Mouse (Mus musculus): Measurements from ENCODE around the gene Tln2.

Gene Tln2

GRCm38 (mm10) chr9:67559603-67560002, at the start of gene Tln2:
Gene Tln2, minus strand, starts transcription at chr9:67559703.
- no peak for DNase-seq

- DNase-seq: no peak
These were observed 49.7 kb upstream of the Tln2 start for GRCm38 (mm10) chr9:67609226-67609625.

- DNase-seq: no peak
These were observed 48.4 kb upstream of the Tln2 start for GRCm38 (mm10) chr9:67607786-67608366.

- no peak for DNase-seq
These were observed 47.8 kb upstream of the Tln2 start for GRCm38 (mm10) chr9:67607268-67607667.

GRCm38 (mm10) chr9:67605867-67606435, 46.4 kb upstream of the Tln2 start:
- DNase-seq: peak; percentile 76

- DNase-seq: no peak
These were observed 45.4 kb upstream of the Tln2 start for GRCm38 (mm10) chr9:67604940-67605339.

GRCm38 (mm10) chr9:67602347-67602746, 42.8 kb upstream of the Tln2 start:
- DNase-seq: no peak

GRCm38 (mm10) chr9:67595221-67595620, 35.7 kb upstream of the Tln2 start:
- no peak for DNase-seq

- no peak for DNase-seq
These were observed 34.1 kb upstream of the Tln2 start for GRCm38 (mm10) chr9:67593469-67594141.

GRCm38 (mm10) chr9:67592726-67593125, 33.2 kb upstream of the Tln2 start:
- DNase-seq: no peak

GRCm38 (mm10) chr9:67587111-67587510, 27.6 kb upstream of the Tln2 start:
- DNase-seq: no peak

- DNase-seq: no peak
These were observed 27.0 kb upstream of the Tln2 start for GRCm38 (mm10) chr9:67586489-67586888.

GRCm38 (mm10) chr9:67584871-67585270, 25.4 kb upstream of the Tln2 start:
- DNase-seq: peak; percentile 59

- DNase-seq: peak; percentile 49
These were observed 22.2 kb upstream of the Tln2 start for GRCm38 (mm10) chr9:67581581-67582280.

GRCm38 (mm10) chr9:67579541-67579940, 20.0 kb upstream of the Tln2 start:
- DNase-seq: no peak

GRCm38 (mm10) chr9:67574721-67575248, 15.3 kb upstream of the Tln2 start:
- no peak for DNase-seq

- no peak for DNase-seq
These were observed 14.1 kb upstream of the Tln2 start for GRCm38 (mm10) chr9:67573683-67573979.

- DNase-seq: no peak
These were observed 13.5 kb upstream of the Tln2 start for GRCm38 (mm10) chr9:67572790-67573682.

GRCm38 (mm10) chr9:67565801-67566258, 6.3 kb upstream of the Tln2 start:
- no peak for DNase-seq

- DNase-seq: no peak
These were observed 9.5 kb downstream of the Tln2 start for GRCm38 (mm10) chr9:67549811-67550501.

GRCm38 (mm10) chr9:67549332-67549731, 10.2 kb downstream of the Tln2 start:
- DNase-seq: peak; percentile 11

- DNase-seq: no peak
These were observed 12.9 kb downstream of the Tln2 start for GRCm38 (mm10) chr9:67546650-67547049.

Measured in kidney, adult 11 months (tissue).